Mouse (Mus musculus) C2C12 (cell line): ENCODE measurements around the gene Lgals3bp.

Source experiments
- CEBPB ChIP-seq: IDR thresholded peaks from one replicate; pipeline ENCODE4 v1.6.1; 2011; ENCODE audit warnings: low read depth, mild to moderate bottlenecking, control low read depth, moderate library complexity
- CTCF ChIP-seq: IDR thresholded peaks from one replicate; pipeline ENCODE4 v1.5.1; 2011; ENCODE audit not compliant: control insufficient read depth, insufficient read depth, insufficient read length
- MYOD1 ChIP-seq: IDR thresholded peaks from one replicate; pipeline ENCODE4 v1.6.1; 2011; ENCODE audit warnings: low read depth; ENCODE audit not compliant: control insufficient read depth, insufficient read length
- USF1 ChIP-seq: IDR thresholded peaks from one replicate; pipeline ENCODE4 v1.6.1; 2011; ENCODE audit warnings: low read depth, mild to moderate bottlenecking, control low read depth, moderate library complexity

DNA sequence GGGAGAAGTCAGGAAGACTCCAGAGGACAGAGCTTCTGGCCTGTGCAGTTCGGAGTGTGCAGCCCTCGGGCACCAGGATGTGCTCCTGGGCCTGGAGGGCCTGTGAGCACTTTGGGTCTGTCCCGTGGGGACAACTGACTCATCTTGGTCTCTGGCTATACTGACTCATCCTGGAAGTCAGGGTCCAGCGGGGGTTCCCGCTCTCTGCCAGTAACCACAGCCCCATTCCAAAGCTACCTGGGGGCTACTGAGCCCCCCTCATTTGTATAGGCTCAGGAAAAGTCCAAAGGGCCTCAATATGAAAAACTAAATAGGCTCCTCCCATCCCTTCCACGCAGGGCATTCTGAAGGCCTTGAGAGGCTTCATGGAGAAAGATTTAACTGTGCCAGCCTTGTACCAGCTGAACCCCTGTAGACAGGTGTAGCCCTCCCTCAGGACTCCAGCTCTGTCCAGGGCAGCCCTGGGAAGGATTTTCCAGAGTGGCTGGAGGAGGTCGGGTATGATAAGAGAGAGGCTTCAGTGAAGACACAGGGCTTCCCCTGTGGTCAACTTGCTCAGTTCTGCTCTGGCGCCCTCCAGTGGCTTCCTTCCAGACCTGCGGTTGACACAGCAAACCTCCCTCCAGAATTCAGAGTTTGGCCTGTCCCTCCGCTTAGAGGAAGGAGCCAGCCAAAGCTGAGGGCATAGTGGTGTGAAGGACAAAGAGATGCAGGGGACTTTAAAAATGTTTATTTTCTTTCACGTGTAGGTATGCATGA lies 22.5 kb downstream of the Lgals3bp start:
- peak; percentile 40 for TF ChIP-seq MYOD1
- TF ChIP-seq CTCF: peak; percentile 84
- no peak for TF ChIP-seq USF1
- no peak for TF ChIP-seq CEBPB
